Mouse (Mus musculus) cerebellum, adult 11 months (tissue): ENCODE data around the gene Kcnn3.

Experiments used
- DNase-seq: peaks from one replicate; pipeline ENCODE4 v3.0.0; 2022

Kcnn3 gene

GRCm38 (mm10) chr3:89519894-89520293 is at the start of gene Kcnn3:
Kcnn3 (plus strand) TSS chr3:89520164.
- DNase-seq = peak; percentile 17

DNA sequence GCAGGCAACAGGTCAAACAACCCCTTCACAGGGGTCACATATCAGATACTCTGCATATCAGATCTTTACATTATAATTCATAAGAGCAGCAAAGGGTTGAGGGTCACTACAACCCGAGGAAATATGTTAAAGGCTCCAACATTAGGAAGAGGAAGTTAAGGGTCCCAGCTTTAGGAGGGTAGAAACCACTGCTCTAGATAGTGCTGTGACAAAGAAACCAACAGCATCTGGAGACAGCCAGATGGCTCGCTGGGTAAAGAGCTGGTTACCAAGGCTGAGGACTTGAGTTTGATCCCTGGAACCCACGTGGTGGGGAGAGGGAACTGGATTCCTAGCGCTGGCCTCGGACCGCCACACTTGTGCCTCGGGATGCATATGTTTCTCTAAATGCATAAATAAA is 47.7 kb upstream of the Kcnn3 start:
- no peak for DNase-seq

GRCm38 (mm10) chr3:89473838-89474237 is 46.1 kb upstream of the Kcnn3 start:
- no peak for DNase-seq

DNA sequence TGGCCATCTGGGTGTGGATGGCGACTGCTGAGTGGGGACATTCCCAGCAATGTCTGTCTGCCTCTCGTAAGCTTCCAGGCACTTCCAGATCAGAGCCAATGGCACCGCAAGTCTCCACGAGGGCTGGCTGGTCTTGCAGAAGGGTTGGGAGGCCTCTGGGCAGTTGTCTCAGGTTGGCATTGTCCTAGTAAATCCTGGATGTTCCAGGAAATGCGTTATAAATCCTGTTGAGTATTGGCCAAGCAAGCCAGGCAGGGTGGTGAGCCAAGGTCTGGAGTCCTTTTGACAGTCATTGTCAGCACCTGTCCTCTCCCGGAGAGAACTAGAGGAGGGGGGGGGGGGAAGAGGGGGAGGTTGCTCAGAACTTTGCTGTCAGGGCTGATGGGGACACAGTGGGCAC is 40.9 kb upstream of the Kcnn3 start:
- DNase-seq = no peak

DNA sequence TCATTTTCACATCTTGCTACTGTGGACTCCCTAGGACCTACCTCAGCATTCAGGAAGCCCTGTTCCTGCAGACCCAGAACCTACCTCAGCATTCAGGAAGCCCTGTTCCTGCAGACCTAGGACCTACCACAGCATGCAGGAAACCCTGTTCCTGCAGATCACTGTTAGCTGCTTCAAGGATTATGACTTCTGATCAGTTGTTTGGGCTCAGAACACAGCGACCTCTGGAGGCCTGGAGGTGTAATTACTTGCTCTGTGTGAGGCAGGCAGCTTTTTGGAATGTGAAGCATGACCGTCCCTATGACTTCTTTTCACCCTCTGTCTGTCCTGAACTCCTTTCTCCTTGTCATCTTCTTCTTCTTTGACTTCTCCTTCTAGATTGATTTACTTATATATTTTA is 38.5 kb upstream of the Kcnn3 start:
- DNase-seq = no peak

DNA sequence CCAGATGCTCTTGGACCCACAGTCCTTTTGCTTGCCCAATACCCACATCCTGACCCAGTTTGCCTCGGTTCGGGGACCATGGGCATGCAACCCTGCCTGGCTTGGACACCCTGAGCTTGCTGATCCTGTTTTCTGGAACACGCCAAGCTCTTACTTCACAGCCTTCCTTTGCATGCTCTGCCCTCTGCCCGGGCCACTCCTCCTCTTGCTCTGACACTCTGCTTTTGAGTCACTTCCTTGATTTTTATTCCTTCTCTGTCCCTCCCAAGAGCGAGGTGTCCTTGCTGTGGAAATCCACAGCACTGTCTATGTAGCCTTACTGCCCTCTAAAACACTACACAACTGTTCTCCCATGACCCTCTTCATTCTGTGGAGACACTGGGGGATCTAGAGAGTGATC is 37.7 kb upstream of the Kcnn3 start:
- no peak for DNase-seq

DNA sequence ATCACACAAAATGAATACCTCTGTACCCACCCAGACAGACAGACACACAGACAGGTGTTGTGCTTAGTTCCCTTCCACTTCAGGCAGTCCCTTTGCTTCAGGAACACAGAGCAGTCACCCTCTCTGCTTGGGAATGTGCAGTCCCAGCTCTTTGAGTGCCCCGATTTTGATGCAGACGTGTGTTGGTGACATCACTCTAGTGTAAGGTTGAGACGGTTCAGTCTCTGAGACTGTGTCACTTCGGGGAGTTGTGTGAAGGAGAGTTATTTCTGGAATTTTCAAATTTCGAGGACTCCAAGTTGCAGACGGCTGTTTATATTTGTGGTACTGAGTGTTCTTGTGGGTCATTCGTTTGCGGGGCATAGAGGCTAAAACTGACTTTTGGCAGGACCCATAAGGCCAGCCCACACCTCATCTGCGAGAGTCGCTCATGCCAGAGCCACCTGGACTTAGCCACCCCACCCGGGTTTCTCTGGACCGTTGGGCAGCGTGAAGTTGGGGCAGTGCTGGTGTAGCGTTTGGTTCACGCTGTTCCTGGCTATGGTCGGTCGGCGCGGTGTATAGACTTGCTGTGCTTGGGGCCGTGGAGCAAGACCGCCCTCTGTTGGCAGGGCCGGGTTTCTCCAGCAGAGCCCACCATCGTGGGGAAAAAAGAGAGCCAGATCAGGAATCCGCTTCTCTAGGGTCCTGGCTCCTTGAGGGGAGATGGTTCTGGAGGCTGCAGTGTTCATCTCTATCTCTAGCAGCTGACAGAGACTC is 35.0 kb upstream of the Kcnn3 start:
- peak; percentile 30 for DNase-seq

GRCm38 (mm10) chr3:89486111-89486510 is 33.9 kb upstream of the Kcnn3 start:
- no peak for DNase-seq

DNA sequence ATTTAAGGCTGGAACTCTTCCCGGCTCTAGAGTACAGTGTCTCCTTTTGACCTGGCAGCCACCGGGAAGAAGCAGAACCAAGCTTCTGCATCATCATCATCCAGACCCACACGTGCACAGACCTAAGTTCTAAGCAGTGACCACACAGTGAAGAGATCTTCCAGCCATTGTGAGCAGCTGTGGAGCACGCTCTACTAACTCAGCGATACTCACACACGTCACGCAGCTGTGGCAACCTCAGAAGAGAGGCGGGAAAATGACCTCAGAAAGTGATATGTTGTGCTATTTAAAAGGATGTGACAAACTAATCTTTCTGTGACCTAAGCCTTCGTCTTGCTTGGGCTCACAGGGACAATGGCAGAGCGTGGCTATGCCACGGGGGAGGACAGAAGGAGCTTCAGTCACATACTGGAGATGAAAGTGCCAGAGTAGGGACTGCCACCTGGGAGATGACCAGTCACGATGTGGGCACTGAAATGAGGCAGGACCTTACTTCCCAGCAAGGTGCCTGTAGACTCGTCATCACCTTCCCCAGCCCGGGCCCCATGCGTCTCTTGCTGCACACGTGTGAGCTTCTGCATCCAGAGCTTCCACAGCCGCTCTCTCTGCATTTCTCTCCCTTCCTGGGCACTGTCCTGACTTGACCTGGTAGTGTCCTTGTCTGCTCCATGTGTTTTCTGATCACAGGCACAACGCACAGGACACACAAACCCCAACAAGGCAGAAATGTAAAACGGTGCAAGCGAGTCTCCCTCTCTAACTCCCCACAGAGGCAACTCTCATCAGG is 32.9 kb upstream of the Kcnn3 start:
- no peak for DNase-seq

DNA sequence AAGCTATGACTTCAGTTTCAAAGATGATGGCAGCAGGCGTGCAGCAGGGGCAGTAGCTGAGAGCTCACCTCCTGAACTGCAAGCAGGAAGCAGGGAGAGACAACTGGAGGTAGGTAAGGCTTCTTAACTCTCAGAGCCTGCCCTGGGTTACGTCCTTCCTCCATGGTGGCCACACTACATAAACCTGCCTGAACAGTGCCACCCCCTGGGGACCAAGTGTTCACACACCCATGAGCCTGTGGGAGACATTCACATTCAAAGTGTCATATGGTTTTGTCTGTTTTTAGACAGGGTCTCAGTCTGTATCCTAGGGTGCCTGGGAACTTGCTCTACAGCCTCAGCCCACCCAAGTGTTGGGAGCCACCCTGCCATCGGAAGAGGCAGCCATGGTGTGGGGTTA is 29.2 kb upstream of the Kcnn3 start:
- DNase-seq = no peak

DNA sequence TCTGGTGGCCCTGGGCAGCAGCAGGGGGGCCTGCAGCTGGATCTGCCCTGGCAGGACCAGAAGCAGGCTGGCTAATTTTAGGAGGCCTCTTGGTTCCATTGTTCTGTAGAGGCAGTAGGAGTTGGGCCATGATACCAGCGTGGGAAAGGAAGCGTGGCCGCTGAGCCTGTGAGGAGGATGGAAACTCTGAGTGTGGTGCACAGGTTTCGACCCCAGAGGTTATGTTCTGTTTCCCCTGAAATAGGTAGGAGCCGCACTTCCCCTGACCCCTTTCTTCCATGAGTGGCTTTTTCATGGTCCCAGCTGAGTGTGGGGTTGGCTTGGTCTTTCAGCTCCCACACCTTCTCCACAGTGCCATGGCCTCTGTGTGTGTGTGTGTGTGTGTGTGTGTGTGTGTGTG is 28.4 kb upstream of the Kcnn3 start:
- DNase-seq = no peak

DNA sequence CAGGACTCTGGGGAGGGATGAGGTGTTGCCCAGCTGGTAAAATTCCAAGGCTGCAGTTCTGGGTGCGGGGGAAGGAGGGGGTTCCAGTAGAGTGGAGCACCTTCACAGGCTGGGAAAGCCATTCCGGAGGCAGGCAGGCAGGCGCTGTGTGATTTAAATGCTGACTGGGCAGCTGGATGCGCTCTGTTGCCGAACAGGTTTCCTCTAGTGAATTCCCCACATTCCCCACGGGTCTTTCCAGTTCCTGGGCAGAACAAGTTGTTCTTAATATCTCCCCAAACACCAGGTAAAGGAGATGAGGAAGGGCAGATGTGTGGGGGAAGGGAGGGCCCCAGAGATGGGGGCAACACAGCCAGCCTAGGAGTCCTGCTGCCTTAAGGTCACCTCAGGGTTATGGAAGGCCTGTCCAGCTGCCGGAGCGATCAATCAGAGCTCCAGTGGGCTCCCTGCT is 27.2 kb upstream of the Kcnn3 start:
- no peak for DNase-seq

GRCm38 (mm10) chr3:89494630-89495029 is 25.3 kb upstream of the Kcnn3 start:
- DNase-seq = no peak

- DNase-seq = no peak
These were observed 23.6 kb upstream of the Kcnn3 start for GRCm38 (mm10) chr3:89496366-89496765.

DNA sequence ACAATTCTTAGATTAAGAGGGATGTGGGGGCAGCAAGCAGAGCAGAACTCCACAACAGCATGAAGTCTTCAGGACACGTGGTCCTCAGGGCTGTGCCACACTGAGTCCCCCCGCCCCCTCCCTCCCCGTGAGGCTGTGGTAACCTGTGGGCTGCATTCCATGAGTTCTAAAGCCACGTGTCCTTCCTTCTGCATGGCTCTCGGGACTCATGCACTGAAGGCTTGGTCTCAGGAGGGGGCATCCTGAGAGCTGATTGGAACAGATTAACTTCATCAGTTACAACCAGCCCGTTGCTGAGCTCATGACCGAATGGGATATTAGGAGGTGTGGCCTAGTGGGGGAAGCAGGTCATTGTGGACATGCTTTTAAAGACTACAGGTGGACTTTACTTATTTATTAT is 20.3 kb upstream of the Kcnn3 start:
- DNase-seq = no peak

DNA sequence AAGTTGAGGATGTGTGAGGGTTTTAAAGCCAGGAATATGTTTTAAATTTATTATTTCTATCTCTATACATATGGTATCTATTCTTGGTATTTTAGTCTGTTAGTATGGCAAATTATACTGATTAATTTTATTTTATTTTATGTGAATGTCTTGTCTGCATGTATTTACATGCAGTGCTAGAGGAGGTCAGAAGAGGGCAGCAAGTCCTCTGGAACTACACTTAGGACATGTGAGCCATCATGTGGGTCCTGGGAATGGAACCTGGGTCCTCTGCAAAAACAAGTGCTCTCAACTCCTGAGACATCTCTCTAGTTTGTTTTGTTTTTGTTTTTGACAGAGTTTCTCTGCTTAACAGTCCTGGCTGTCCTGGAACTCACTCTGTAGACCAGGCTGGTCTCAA is 18.5 kb upstream of the Kcnn3 start:
- DNase-seq = no peak

GRCm38 (mm10) chr3:89502551-89502950 is 17.4 kb upstream of the Kcnn3 start:
- no peak for DNase-seq

DNA sequence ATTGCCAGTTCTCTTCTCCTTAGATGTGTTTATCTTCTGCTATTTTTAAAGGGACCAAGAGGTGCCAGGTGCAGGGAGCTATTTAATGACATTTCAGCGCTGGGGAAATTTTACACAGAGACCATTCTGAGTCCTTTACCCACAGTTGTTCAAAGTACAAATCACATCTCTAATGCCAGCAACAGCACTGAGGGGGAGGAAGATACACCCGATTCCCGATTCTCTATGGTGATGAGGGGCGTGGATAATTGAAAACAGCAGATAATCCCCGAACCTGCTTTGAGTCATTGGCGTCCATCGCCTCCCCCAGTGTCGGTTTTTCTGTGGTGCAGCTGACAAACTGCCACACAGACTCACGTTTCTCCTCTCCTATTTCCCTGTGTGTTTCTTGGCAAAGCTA is 11.9 kb upstream of the Kcnn3 start:
- no peak for DNase-seq

GRCm38 (mm10) chr3:89510979-89511378 is 9.0 kb upstream of the Kcnn3 start:
- DNase-seq = peak; percentile 36

- DNase-seq = no peak
These were observed 8.6 kb upstream of the Kcnn3 start for GRCm38 (mm10) chr3:89511400-89511799.

- no peak for DNase-seq
These were observed 7.7 kb upstream of the Kcnn3 start for GRCm38 (mm10) chr3:89512225-89512624.

GRCm38 (mm10) chr3:89515444-89515843 is 4.5 kb upstream of the Kcnn3 start:
- DNase-seq = no peak

- no peak for DNase-seq
These were observed 3.6 kb upstream of the Kcnn3 start for GRCm38 (mm10) chr3:89516321-89516720.
